Mouse (Mus musculus) retina, postnatal 7 days (tissue): ENCODE measurements around the gene Wfdc1.

Experiments used
- DNase-seq: peaks from one replicate; pipeline ENCODE4 v3.0.0-alpha.2; 2012; ENCODE audit warnings: low read depth, low spot score

Wfdc1 gene

GRCm38 (mm10) chr8:119732072-119732471 is 65.9 kb downstream of the Wfdc1 start:
- no peak for DNase-seq

GRCm38 (mm10) chr8:119736348-119736917 is 70.3 kb downstream of the Wfdc1 start:
- no peak for DNase-seq

GRCm38 (mm10) chr8:119737093-119737900 is 71.1 kb downstream of the Wfdc1 start:
- DNase-seq, result no peak
